Mouse (Mus musculus): ENCODE measurements around the gene Iqcb1. TPM values are rescaled to one million over a fixed set of nuclear protein-coding genes. Genes with fewer than 3 reads are reported as not detected.

The Iqcb1 gene
- polyA plus RNA-seq, 1 experiment from 2014 or later = 73.7 TPM

- Histone ChIP-seq H3K4me1 (replicated peaks) (peaks cover 18% of the 10 kb centered on the region), H3K27me3 (no peaks in the 10 kb centered on the region), H3K4me3 (replicated peaks) (peak overlapping the region; percentile 96), H3K27ac (peak overlapping the region; percentile 84), H3K9me3 (no peaks in the 10 kb centered on the region), H3K4me2 (peak overlapping the region; percentile 69), H3K36me3 (peaks cover 25% of the 10 kb centered on the region), H3K9ac (replicated peaks) (peak overlapping the region; percentile 88)
- under 1% methylated on average over 47 of the region's 48 CpGs for WGBS
- ATAC-seq (ENCODE audit: insufficient number of reproducible peaks, insufficient read depth, low FRiP score, low TSS enrichment, low read depth) = no peak
Measured at GRCm38 (mm10) chr16:36875276-36875851, 47.2 kb downstream of the Iqcb1 start.

GRCm38 (mm10) chr16:36877316-36877715 is 49.1 kb downstream of the Iqcb1 start:
- no peaks in the 10 kb centered on the region for H3K27me3 ChIP-seq
- H3K9me3 ChIP-seq = no peaks in the 10 kb centered on the region
- no peak overlapping the region for H3K27ac ChIP-seq
- H3K9ac ChIP-seq (replicated peaks) = no peak overlapping the region
- no peak overlapping the region for H3K4me3 ChIP-seq (replicated peaks)
- H3K4me1 ChIP-seq (replicated peaks) = peaks cover 18% of the 10 kb centered on the region
- H3K36me3 ChIP-seq = peaks cover 9% of the 10 kb centered on the region
- 81% methylated on average over 5 of the region's 5 CpGs for WGBS
- no peak overlapping the region for H3K4me2 ChIP-seq
- ATAC-seq (ENCODE audit: insufficient number of reproducible peaks, insufficient read depth, low FRiP score, low TSS enrichment, low read depth) = no peak

- Histone ChIP-seq H3K27ac (no peak overlapping the region), H3K27me3 (no peaks in the 10 kb centered on the region), H3K4me3 (replicated peaks) (no peak overlapping the region), H3K4me1 (replicated peaks) (peaks cover 3% of the 10 kb centered on the region), H3K9me3 (no peaks in the 10 kb centered on the region), H3K36me3 (peaks cover 23% of the 10 kb centered on the region), H3K9ac (replicated peaks) (no peak overlapping the region), H3K4me2 (no peak overlapping the region)
- no peak for ATAC-seq (ENCODE audit: insufficient number of reproducible peaks, insufficient read depth, low FRiP score, low TSS enrichment, low read depth)
- WGBS = 71% methylated on average over 5 of the region's 5 CpGs
Measured at GRCm38 (mm10) chr16:36882737-36883343, 54.7 kb downstream of the Iqcb1 start.

GRCm38 (mm10) chr16:36884881-36885280 is 56.7 kb downstream of the Iqcb1 start:
- no peak overlapping the region for H3K4me3 ChIP-seq (replicated peaks)
- no peak overlapping the region for H3K27ac ChIP-seq
- no peaks in the 10 kb centered on the region for H3K27me3 ChIP-seq
- H3K9ac ChIP-seq (replicated peaks) = no peak overlapping the region
- no peaks in the 10 kb centered on the region for H3K9me3 ChIP-seq
- peaks cover 36% of the 10 kb centered on the region for H3K36me3 ChIP-seq
- ATAC-seq (ENCODE audit: insufficient number of reproducible peaks, insufficient read depth, low FRiP score, low TSS enrichment, low read depth) = no peak
- no peak overlapping the region for H3K4me2 ChIP-seq
- 80% methylated on average over 4 of the region's 4 CpGs for WGBS
- H3K4me1 ChIP-seq (replicated peaks) = no peaks in the 10 kb centered on the region

GRCm38 (mm10) chr16:36885912-36886311 is 57.7 kb downstream of the Iqcb1 start:
- Histone ChIP-seq H3K4me3 (replicated peaks) (no peak overlapping the region), H3K9ac (replicated peaks) (no peak overlapping the region), H3K4me2 (no peak overlapping the region), H3K36me3 (peaks cover 44% of the 10 kb centered on the region), H3K9me3 (no peaks in the 10 kb centered on the region), H3K4me1 (replicated peaks) (no peaks in the 10 kb centered on the region), H3K27ac (no peak overlapping the region), H3K27me3 (no peaks in the 10 kb centered on the region)
- 95% methylated on average over 11 of the region's 11 CpGs for whole genome bisulfite sequencing
- no peak for ATAC-seq (ENCODE audit: insufficient number of reproducible peaks, insufficient read depth, low FRiP score, low TSS enrichment, low read depth)

GRCm38 (mm10) chr16:36887546-36887945 is 59.4 kb downstream of the Iqcb1 start:
- H3K27ac ChIP-seq = no peak overlapping the region
- peaks cover 59% of the 10 kb centered on the region for H3K36me3 ChIP-seq
- H3K4me1 ChIP-seq (replicated peaks) = no peaks in the 10 kb centered on the region
- no peak overlapping the region for H3K4me3 ChIP-seq (replicated peaks)
- WGBS = 81% methylated on average over 5 of the region's 5 CpGs
- H3K27me3 ChIP-seq = no peaks in the 10 kb centered on the region
- H3K9me3 ChIP-seq = no peaks in the 10 kb centered on the region
- H3K4me2 ChIP-seq = no peak overlapping the region
- no peak for ATAC-seq (ENCODE audit: insufficient number of reproducible peaks, insufficient read depth, low FRiP score, low TSS enrichment, low read depth)
- no peak overlapping the region for H3K9ac ChIP-seq (replicated peaks)

GRCm38 (mm10) chr16:36890559-36890958 is 62.4 kb downstream of the Iqcb1 start:
- Histone ChIP-seq H3K27me3 (no peaks in the 10 kb centered on the region), H3K4me1 (replicated peaks) (no peaks in the 10 kb centered on the region), H3K4me3 (replicated peaks) (no peak overlapping the region), H3K27ac (no peak overlapping the region), H3K4me2 (no peak overlapping the region), H3K36me3 (peaks cover 79% of the 10 kb centered on the region), H3K9ac (replicated peaks) (no peak overlapping the region), H3K9me3 (no peaks in the 10 kb centered on the region)
- 88% methylated on average over 3 of the region's 3 CpGs for WGBS
- ATAC-seq (ENCODE audit: insufficient number of reproducible peaks, insufficient read depth, low FRiP score, low TSS enrichment, low read depth) = no peak

GRCm38 (mm10) chr16:36891415-36891814 is 63.2 kb downstream of the Iqcb1 start:
- 92% methylated on average over 4 of the region's 4 CpGs for WGBS
- no peak for ATAC-seq (ENCODE audit: insufficient number of reproducible peaks, insufficient read depth, low FRiP score, low TSS enrichment, low read depth)
- no peak overlapping the region for H3K9ac ChIP-seq (replicated peaks)
- no peak overlapping the region for H3K4me2 ChIP-seq
- H3K4me3 ChIP-seq (replicated peaks) = no peak overlapping the region
- peaks cover 77% of the 10 kb centered on the region for H3K36me3 ChIP-seq
- H3K27me3 ChIP-seq = no peaks in the 10 kb centered on the region
- H3K9me3 ChIP-seq = no peaks in the 10 kb centered on the region
- H3K27ac ChIP-seq = no peak overlapping the region
- H3K4me1 ChIP-seq (replicated peaks) = no peaks in the 10 kb centered on the region

- peaks cover 78% of the 10 kb centered on the region for H3K36me3 ChIP-seq
- H3K27ac ChIP-seq = no peak overlapping the region
- no peaks in the 10 kb centered on the region for H3K27me3 ChIP-seq
- no peak overlapping the region for H3K4me2 ChIP-seq
- H3K4me1 ChIP-seq (replicated peaks) = no peaks in the 10 kb centered on the region
- H3K4me3 ChIP-seq (replicated peaks) = no peak overlapping the region
- no peak overlapping the region for H3K9ac ChIP-seq (replicated peaks)
- WGBS = 93% methylated on average over 10 of the region's 10 CpGs
- no peak for ATAC-seq (ENCODE audit: insufficient number of reproducible peaks, insufficient read depth, low FRiP score, low TSS enrichment, low read depth)
- H3K9me3 ChIP-seq = no peaks in the 10 kb centered on the region
Measured at GRCm38 (mm10) chr16:36893317-36893716, 65.1 kb downstream of the Iqcb1 start.

GRCm38 (mm10) chr16:36896712-36897111 is 68.5 kb downstream of the Iqcb1 start:
- H3K9ac ChIP-seq (replicated peaks) = no peak overlapping the region

GRCm38 (mm10) chr16:36903156-36903555 is 75.0 kb downstream of the Iqcb1 start:
- ATAC-seq (ENCODE audit: insufficient number of reproducible peaks, insufficient read depth, low FRiP score, low TSS enrichment, low read depth) = no peak
- Histone ChIP-seq H3K4me3 (replicated peaks) (no peak overlapping the region), H3K4me1 (replicated peaks) (no peaks in the 10 kb centered on the region), H3K27me3 (no peaks in the 10 kb centered on the region), H3K4me2 (no peak overlapping the region), H3K9ac (replicated peaks) (no peak overlapping the region), H3K9me3 (no peaks in the 10 kb centered on the region), H3K36me3 (peaks cover 76% of the 10 kb centered on the region), H3K27ac (no peak overlapping the region)
- 88% methylated on average over 5 of the region's 5 CpGs for WGBS

More at GRCm38 (mm10) chr16:36896712-36897111, 68.5 kb downstream of the Iqcb1 start:
- 90% methylated on average over 6 of the region's 6 CpGs for WGBS
- no peak overlapping the region for H3K4me3 ChIP-seq (replicated peaks)
- H3K27me3 ChIP-seq = no peaks in the 10 kb centered on the region
- H3K9me3 ChIP-seq = no peaks in the 10 kb centered on the region
- H3K27ac ChIP-seq = no peak overlapping the region
- H3K4me1 ChIP-seq (replicated peaks) = no peaks in the 10 kb centered on the region
- H3K4me2 ChIP-seq = no peak overlapping the region
- no peak for ATAC-seq (ENCODE audit: insufficient number of reproducible peaks, insufficient read depth, low FRiP score, low TSS enrichment, low read depth)
- H3K36me3 ChIP-seq = peaks cover 90% of the 10 kb centered on the region

- no peak overlapping the region for H3K27ac ChIP-seq
- ATAC-seq (ENCODE audit: insufficient number of reproducible peaks, insufficient read depth, low FRiP score, low TSS enrichment, low read depth) = no peak
- no peaks in the 10 kb centered on the region for H3K4me1 ChIP-seq (replicated peaks)
- H3K4me3 ChIP-seq (replicated peaks) = no peak overlapping the region
- H3K4me2 ChIP-seq = no peak overlapping the region
- H3K36me3 ChIP-seq = peaks cover 74% of the 10 kb centered on the region
- no peak overlapping the region for H3K9ac ChIP-seq (replicated peaks)
- no peaks in the 10 kb centered on the region for H3K9me3 ChIP-seq
- 82% methylated on average over 10 of the region's 10 CpGs for WGBS
- H3K27me3 ChIP-seq = no peaks in the 10 kb centered on the region
Measured at GRCm38 (mm10) chr16:36911909-36912308, 83.7 kb downstream of the Iqcb1 start.
